Mouse (Mus musculus) heart, postnatal 10 days (tissue): ENCODE data around the gene Cd83. TPM values are rescaled to one million over a fixed set of nuclear protein-coding genes. Genes with fewer than 3 reads are reported as not detected.

Source experiments
- DNase-seq, 2 experiments: peaks; one replicate each; pipeline ENCODE4 v3.0.0; 2021
- intact Hi-C: fragments of 180-260 bp; cut with DNase I; formaldehyde crosslinking; loops from one replicate; pipeline ENCODE4 v1.15.1; 2025
- total RNA-seq, 2 experiments: library from RNA; stranded (reverse); gene quantifications; 2 replicates each; pipeline ENCODE4 v1.2.3; 2021

Cd83 gene
- total RNA-seq, 2 experiments from 2014 or later: 2.4 to 3.7 TPM

DNA sequence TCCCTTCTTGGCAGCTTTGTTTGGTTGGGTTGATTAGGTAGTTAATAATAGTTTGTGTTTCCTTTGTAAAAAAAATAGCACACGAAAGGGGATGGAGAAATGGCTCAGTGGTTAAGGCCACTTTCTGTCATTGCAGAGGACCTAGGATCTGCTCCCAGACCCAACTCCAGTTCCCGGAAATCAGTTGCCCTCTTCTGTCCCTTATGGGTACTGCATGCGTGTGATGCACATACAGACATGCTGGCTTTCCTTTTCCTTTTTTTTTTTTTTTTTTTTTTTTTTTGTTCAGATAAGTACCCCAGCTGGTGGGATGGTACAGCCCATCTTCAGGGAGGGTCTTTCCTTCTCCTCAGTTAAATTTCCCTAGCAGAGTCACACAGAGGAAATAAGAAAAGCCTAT lies 20.1 kb downstream of the Cd83 start:
- intact Hi-C loops: no loop called here
- DNase-seq: no peak

- DNase-seq: no peak
- intact Hi-C loops: no loop called here
These were observed 20.7 kb downstream of the Cd83 start for GRCm38 (mm10) chr13:43805159-43805758.

DNA sequence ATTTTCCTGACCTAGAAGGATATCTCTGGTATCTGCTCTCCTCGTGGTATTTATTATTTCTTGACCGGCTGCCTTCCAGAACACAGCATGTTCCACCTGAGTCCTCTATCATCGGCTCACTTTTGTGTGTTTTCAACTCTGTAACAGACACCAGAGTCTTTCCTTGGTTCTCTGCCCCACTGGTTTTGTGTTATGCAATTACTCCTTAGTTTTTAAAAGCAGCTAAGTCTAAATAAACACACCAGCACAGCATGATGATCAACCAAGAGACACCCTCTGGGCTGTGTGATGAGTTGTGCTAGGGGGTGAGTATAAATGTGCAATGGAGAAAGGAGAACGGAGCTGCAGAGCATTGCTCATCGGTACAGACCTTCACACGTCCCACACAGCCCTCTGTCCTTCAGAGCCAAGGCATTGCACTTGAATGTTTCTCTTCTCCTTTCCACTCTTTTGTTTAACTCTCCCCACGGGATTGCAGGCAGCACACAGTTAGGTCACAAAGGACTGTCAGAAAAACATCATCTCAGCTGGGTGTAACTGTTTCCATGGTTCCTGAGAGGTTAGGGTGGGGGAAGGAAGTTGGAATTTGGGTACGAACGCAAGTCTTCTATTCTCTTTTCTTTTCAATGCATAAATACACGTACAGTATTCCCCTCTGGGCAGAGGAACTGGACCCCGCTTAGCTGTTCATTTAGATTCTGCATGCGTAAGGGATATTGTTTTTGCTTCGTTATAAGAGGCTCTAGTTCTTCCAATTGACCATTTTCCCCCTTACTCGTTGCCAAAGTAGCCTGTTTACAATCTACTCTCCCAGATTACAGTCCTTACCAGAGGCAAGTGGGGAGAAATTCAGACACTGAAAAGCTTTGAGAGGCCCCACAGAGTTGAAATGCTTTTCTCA lies 22.0 kb downstream of the Cd83 start:
- intact Hi-C loops: no loop called here
- DNase-seq: no peak

DNA sequence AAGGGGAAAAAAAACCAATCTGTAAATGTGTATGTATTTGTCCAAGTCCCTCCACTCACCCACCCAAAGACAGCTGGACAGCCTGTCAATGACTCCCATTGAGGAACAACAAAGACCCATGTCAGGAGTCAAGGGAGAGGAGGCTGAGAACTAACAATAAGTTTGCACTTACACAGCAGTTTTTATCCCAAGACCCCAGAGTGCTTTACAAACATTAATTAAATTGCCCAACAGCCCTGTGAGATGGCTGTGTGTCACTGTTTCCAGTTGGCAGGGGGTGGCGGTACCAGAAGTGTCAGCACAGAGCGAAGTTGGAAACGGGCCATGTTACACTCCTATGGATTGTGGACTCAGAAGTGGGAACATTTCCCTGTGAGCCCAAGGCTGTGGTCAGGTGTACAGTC lies 22.7 kb downstream of the Cd83 start:
- intact Hi-C loops: no loop called here
- no peak for DNase-seq

DNA sequence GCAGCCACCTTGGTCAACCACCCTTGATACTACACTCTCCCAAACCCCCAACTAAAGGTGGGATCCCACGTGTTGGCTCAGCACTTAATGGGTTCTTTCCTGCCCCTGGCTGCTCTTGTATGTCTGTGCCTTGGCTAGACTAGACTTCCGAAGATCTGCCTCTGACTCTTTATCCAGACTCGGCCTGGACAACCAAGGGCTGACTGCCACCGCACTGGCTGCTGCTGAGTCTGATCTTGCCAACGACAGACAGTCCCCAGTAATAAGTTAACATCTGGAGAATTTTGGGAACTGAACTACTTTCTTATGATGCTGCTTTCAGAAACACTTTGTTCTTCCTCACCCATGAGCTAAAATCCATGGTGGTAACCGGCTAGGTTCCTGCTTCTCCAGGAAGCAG lies 26.0 kb downstream of the Cd83 start:
- no peak for DNase-seq
- intact Hi-C loops: no loop called here

DNA sequence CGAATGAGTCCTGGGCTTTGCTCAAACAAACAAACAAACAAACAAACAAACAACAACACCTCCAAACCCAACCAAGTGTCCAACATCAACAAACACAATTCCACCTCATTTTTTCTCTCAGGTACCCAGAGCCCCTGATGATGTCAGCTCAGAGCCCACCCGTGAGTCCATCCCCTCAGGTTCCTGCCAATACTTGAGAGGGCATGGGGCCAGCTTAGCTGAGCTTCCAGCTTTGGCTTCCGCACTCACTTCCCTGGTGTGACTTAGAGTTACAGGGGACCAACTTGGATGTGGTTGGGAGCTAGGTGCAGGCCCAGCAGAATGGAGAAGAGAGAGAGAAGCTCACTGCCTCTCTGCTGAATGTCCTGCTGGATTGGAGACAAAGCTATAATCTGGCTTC lies 27.3 kb downstream of the Cd83 start:
- DNase-seq: no peak
- intact Hi-C loops: no loop called here

- intact Hi-C loops: no loop called here
These were observed 28.9 kb downstream of the Cd83 start for GRCm38 (mm10) chr13:43813431-43813830.

GRCm38 (mm10) chr13:43817461-43817860 lies 32.9 kb downstream of the Cd83 start:
- no peak for DNase-seq
- intact Hi-C loops: no loop called here

More at GRCm38 (mm10) chr13:43813431-43813830, 28.9 kb downstream of the Cd83 start:
- no peak for DNase-seq

- intact Hi-C loops: no loop called here
- no peak for DNase-seq
These were observed 33.9 kb downstream of the Cd83 start for GRCm38 (mm10) chr13:43818307-43819019.

DNA sequence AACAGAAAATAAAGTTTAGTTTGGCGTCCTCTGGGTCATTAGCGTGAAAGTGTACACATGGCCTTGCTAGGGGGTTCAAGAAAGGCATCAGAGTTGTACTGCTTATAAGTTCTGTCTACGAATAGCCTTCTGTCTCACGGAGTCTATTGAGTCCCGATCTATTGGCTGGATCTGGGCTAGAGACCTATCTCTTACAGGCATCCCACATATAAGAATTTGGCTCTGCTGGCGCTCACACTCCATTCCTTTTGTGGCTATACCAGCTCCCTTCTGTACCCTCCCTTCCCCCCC lies 34.4 kb downstream of the Cd83 start:
- DNase-seq: no peak
- intact Hi-C loops: no loop called here

DNA sequence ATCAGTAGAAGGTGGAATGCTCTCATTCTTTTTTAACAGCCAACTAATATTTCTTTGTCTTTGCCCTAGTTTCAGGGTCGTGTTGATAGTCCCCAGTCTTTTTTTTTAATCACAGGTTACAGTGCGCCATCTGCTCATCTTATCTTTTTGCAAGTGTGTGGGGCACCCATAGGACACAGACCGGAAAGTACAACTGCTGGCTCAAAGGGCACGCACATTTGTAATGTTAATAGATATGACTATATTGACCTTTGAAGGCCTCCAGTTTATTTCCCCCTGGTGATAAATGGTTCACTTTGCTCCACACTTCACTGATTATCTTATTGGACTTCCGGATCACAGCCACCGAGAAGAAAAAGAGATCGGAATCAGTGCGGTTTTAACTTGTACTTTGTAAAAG lies 35.5 kb downstream of the Cd83 start:
- intact Hi-C loops: no loop called here
- no peak for DNase-seq

- no peak for DNase-seq
- intact Hi-C loops: no loop called here
These were observed 37.7 kb downstream of the Cd83 start for GRCm38 (mm10) chr13:43822306-43822705.

DNA sequence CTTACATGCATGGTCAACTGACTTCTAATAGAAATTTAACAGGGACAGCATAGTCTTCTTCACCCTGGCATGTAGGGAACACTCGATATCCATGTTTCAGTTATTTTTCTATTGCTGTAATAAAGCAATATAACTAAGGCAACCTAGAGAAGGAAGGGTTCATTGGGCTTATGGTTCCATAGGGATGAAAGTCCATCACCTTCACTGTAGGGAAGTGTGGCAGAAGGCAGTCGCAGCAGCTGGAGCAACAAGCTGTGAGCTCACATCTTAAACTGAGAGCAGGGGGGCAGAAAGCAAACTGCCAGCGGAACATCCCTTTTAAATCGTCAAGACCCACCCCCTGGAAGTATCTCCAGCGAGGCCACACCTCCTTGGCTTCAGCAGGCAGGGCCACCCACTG lies 44.1 kb downstream of the Cd83 start:
- intact Hi-C loops: no loop called here
- DNase-seq: no peak

DNA sequence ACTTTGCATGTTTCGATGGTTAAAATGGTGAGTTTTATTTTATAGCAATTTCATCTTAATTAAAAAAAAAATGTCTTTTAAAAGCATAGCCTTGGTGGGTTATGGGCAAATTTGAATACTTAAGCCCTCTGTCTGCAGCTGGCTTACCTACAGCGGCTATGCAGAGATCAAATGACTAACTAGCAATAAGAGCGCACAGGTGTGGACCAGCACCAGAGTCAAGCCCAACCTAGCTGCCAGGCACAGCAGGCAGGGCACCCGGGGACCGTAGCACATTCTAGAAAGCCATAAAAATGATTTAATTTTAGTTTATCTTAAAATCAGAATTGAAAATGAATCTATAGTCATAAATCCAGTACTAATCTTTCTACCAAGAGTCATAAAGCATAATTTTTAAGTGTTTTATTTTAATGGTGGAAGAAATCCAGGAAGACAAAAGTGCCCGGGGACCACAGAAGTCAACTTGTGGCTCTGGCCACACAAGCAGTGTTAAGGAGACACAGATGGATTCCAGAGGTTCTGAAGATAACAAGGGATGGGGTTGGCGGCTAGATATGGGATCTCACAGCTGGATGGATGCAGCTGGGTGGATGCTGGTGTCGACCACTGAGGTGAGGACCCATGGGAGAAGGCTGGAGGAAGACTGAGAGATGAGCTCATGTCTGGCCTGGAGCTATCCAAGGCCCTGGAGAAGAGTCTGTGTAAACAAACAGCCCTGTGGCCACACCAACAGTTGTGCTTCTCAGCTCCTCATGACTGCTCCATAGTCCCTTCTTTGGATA lies 46.5 kb downstream of the Cd83 start:
- DNase-seq: peak; percentile 50 to 65
- intact Hi-C loops: no loop called here

GRCm38 (mm10) chr13:43832731-43833130 lies 48.2 kb downstream of the Cd83 start:
- intact Hi-C loops: no loop called here
- DNase-seq: no peak

DNA sequence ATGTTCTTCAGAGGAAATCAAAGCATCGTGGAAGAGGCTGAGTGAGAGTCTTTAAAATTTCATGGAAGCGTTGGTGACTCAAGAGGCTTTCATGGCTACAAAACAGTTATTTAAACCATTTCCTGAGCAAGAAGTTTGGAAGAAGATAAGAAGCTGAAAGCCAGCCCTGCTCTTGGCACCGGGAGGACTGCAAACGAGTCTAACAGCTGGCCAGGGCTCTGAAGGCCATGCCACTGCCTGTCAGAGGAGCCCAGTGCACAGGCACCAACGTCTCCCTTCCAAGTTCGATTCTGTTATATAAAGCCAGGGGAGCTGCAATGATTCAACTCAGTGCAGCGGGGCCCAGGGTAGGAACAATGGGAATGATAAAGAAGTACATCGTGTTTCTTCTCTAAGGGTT lies 51.8 kb downstream of the Cd83 start:
- DNase-seq: peak; percentile 11 to 23
- intact Hi-C loops: no loop called here

DNA sequence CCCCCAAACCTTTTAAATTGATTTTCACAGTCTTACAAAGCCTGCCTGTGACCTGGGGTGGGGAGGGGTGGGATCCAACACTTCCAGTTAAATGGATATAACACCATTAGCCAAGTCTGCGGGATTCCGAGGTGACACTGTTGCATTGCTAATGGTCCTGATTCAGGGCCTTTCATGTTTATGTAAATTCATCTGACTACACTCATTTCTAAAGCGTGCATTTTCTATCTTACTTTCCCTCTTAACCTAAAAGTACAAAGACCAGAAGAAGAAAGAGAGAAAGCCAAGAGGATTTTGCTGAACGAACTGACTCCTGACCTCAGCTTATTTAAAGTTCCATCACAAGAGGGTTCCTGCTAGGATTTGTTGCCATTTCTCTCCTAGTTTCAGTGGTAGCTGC lies 53.2 kb downstream of the Cd83 start:
- no peak for DNase-seq
- intact Hi-C loops: no loop called here

GRCm38 (mm10) chr13:43845151-43845550 lies 60.6 kb downstream of the Cd83 start:
- intact Hi-C loops: no loop called here
- no peak for DNase-seq

DNA sequence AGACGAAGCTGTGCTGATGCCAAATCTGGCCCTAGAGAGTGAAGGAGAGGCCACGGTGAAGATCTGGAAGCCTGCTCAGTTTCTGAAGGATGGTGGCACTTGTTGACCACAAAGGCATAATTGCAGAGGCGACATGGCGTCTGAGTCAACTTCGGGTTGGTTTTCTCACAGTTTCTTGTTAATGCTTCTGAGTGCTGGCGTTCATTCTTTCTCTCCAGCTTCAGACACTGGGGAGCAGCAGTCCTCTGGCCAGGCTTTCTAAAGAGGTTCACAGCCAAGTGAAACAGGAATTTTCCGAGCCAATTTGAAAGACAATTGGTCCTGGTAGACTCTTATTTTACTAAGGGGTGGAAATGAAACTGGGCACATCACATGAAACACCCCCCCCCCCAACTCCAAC lies 62.6 kb downstream of the Cd83 start:
- DNase-seq: peak; percentile 18 to 23
- intact Hi-C loops: no loop called here

- intact Hi-C loops: no loop called here
- no peak for DNase-seq
These were observed 65.2 kb downstream of the Cd83 start for GRCm38 (mm10) chr13:43849816-43850215.

- no peak for DNase-seq
- intact Hi-C loops: no loop called here
These were observed 66.5 kb downstream of the Cd83 start for GRCm38 (mm10) chr13:43851108-43851507.
